Mouse (Mus musculus): ENCODE measurements around the gene Olfr102. TPM values are rescaled to one million over a fixed set of nuclear protein-coding genes. Genes with fewer than 3 reads are reported as not detected.

Gene Olfr102
- polyA plus RNA-seq (2015; fragmentation: Nextera tagmentation; extraction: Ambion mirVana) = not detected in 2 replicates

GRCm38 (mm10) chr17:37316954-37317353 lies at the start of gene Olfr102:
Olfr102 (minus strand) TSS chr17:37317054.

GRCm38 (mm10) chr17:37359282-37359681 lies 42.4 kb upstream of the Olfr102 start, which contains the start of gene Olfr104-ps:
Olfr104-ps (plus strand) TSS chr17:37359582.

GRCm38 (mm10) chr17:37339598-37339997 lies 22.7 kb upstream of the Olfr102 start, which contains the start of gene Olfr103:
Olfr103 (minus strand) TSS chr17:37339698.

GRCm38 (mm10) chr17:37304213-37304612 lies 12.6 kb downstream of the Olfr102 start, which contains the start of gene Olfr101:
Olfr101 (minus strand) TSS chr17:37304313.

GRCm38 (mm10) chr17:37283360-37283759 lies 33.5 kb downstream of the Olfr102 start, which contains the start of gene Olfr99:
Olfr99 (minus strand) TSS chr17:37283460.

GRCm38 (mm10) chr17:37270058-37270701 lies 46.7 kb downstream of the Olfr102 start, which contains the start of gene H2-M3:
H2-M3 (plus strand) TSS chr17:37270220.

GRCm38 (mm10) chr17:37263626-37264025 lies 53.2 kb downstream of the Olfr102 start, which contains the start of gene Olfr98:
Olfr98 (minus strand) TSS chr17:37263749.

Other genes with a start within 250 kb of the Olfr102 start
- gene Olfr90, start 228.6 kb downstream of the Olfr102 start, polyA plus RNA-seq (2015; fragmentation: Nextera tagmentation; extraction: Ambion mirVana) = not detected in 2 replicates
- gene Olfr91, start 218.8 kb downstream of the Olfr102 start, polyA plus RNA-seq (2015; fragmentation: Nextera tagmentation; extraction: Ambion mirVana) = not detected in 2 replicates
- gene Olfr92, start 197.0 kb downstream of the Olfr102 start, polyA plus RNA-seq (2015; fragmentation: Nextera tagmentation; extraction: Ambion mirVana) = not detected in 2 replicates
- gene Olfr93, start 155.6 kb downstream of the Olfr102 start, polyA plus RNA-seq (2015; fragmentation: Nextera tagmentation; extraction: Ambion mirVana) = not detected in 2 replicates
- 0.13 TPM in 1 of 2 replicates, not detected in the other for gene Ubd, start 123.2 kb downstream of the Olfr102 start, polyA plus RNA-seq (2015; fragmentation: Nextera tagmentation; extraction: Ambion mirVana)
- gene Olfr94, start 116.1 kb downstream of the Olfr102 start, polyA plus RNA-seq (2015; fragmentation: Nextera tagmentation; extraction: Ambion mirVana) = 0.18 and 0.19 TPM in 2 replicates
- not detected in 2 replicates for gene Olfr95, start 103.9 kb downstream of the Olfr102 start, polyA plus RNA-seq (2015; fragmentation: Nextera tagmentation; extraction: Ambion mirVana)
- gene Olfr96, start 96.9 kb downstream of the Olfr102 start, polyA plus RNA-seq (2015; fragmentation: Nextera tagmentation; extraction: Ambion mirVana) = not detected in 2 replicates
- gene Olfr97, start 79.7 kb downstream of the Olfr102 start, polyA plus RNA-seq (2015; fragmentation: Nextera tagmentation; extraction: Ambion mirVana) = not detected in 2 replicates
- not detected in 2 replicates for gene Olfr98, start 53.3 kb downstream of the Olfr102 start, polyA plus RNA-seq (2015; fragmentation: Nextera tagmentation; extraction: Ambion mirVana)
- 3.8 and 4.2 TPM in 2 replicates for gene H2-M3, start 46.8 kb downstream of the Olfr102 start, polyA plus RNA-seq (2015; fragmentation: Nextera tagmentation; extraction: Ambion mirVana)
- gene Olfr99, start 33.6 kb downstream of the Olfr102 start, polyA plus RNA-seq (2015; fragmentation: Nextera tagmentation; extraction: Ambion mirVana) = not detected in 2 replicates
- gene Olfr101, start 12.7 kb downstream of the Olfr102 start, polyA plus RNA-seq (2015; fragmentation: Nextera tagmentation; extraction: Ambion mirVana) = not detected in 2 replicates
- gene Olfr103, start 22.6 kb upstream of the Olfr102 start, polyA plus RNA-seq (2015; fragmentation: Nextera tagmentation; extraction: Ambion mirVana) = not detected in 2 replicates
- not detected in 2 replicates for gene Olfr104-ps, start 42.5 kb upstream of the Olfr102 start, polyA plus RNA-seq (2015; fragmentation: Nextera tagmentation; extraction: Ambion mirVana)
- gene Olfr105-ps, start 62.0 kb upstream of the Olfr102 start, polyA plus RNA-seq (2015; fragmentation: Nextera tagmentation; extraction: Ambion mirVana) = not detected in 2 replicates
- not detected in 2 replicates for gene Olfr106-ps, start 73.3 kb upstream of the Olfr102 start, polyA plus RNA-seq (2015; fragmentation: Nextera tagmentation; extraction: Ambion mirVana)
- gene Olfr107, start 82.2 kb upstream of the Olfr102 start, polyA plus RNA-seq (2015; fragmentation: Nextera tagmentation; extraction: Ambion mirVana) = not detected in 2 replicates
- gene Olfr108, start 128.4 kb upstream of the Olfr102 start, polyA plus RNA-seq (2015; fragmentation: Nextera tagmentation; extraction: Ambion mirVana) = not detected in 2 replicates
- gene Olfr109, start 141.9 kb upstream of the Olfr102 start, polyA plus RNA-seq (2015; fragmentation: Nextera tagmentation; extraction: Ambion mirVana) = not detected in 2 replicates
- not detected in 2 replicates for gene H2-M2, start 166.5 kb upstream of the Olfr102 start, polyA plus RNA-seq (2015; fragmentation: Nextera tagmentation; extraction: Ambion mirVana)
- gene Olfr110, start 175.4 kb upstream of the Olfr102 start, polyA plus RNA-seq (2015; fragmentation: Nextera tagmentation; extraction: Ambion mirVana) = not detected in 2 replicates
- not detected in 2 replicates for gene Olfr111, start 191.0 kb upstream of the Olfr102 start, polyA plus RNA-seq (2015; fragmentation: Nextera tagmentation; extraction: Ambion mirVana)